Mouse (Mus musculus) stomach, postnatal 0 days (tissue): ENCODE measurements around the gene Fbxl2. TPM values are rescaled to one million over a fixed set of nuclear protein-coding genes. Genes with fewer than 3 reads are reported as not detected.

Experiments used
- ATAC-seq: fragments of 200-750 bp; cut with Nextera tagmentation; 2 replicates; pipeline ENCODE4 v1.8.0; 2017; ENCODE audit not compliant: low FRiP score, low TSS enrichment
- DNase-seq: peaks from one replicate; pipeline ENCODE4 v3.0.0-alpha.2; 2016; ENCODE audit warnings: low spot score
- H3K27ac ChIP-seq: fragments of 300-500 bp; sonication (generic); replicated peaks from 2 replicates; pipeline ENCODE4 v1.5.1; 2014; ENCODE audit warnings: mild to moderate bottlenecking, control low read depth
- H3K27me3 ChIP-seq: fragments of 300-500 bp; sonication (generic); 2 replicates; pipeline ENCODE4 v1.6.1; 2014; ENCODE audit warnings: low read length; ENCODE audit not compliant: control insufficient read depth, insufficient read depth
- H3K36me3 ChIP-seq: fragments of 300-500 bp; sonication (generic); 2 replicates; pipeline ENCODE4 v1.6.1; 2014; ENCODE audit warnings: low read length, mixed read lengths; ENCODE audit not compliant: control insufficient read depth, insufficient read depth
- H3K4me1 ChIP-seq: fragments of 300-500 bp; sonication (generic); replicated peaks from 2 replicates; pipeline ENCODE4 v1.6.1; 2014; ENCODE audit warnings: antibody characterized with exemption; ENCODE audit not compliant: control insufficient read depth, insufficient read depth
- H3K4me2 ChIP-seq: fragments of 300-500 bp; sonication (generic); replicated peaks from 2 replicates; pipeline ENCODE4 v1.6.1; 2014; ENCODE audit warnings: low read depth, mild to moderate bottlenecking, control low read depth, moderate library complexity
- H3K4me3 ChIP-seq: fragments of 300-500 bp; sonication (generic); 2 replicates; pipeline ENCODE4 v1.5.1; 2014; ENCODE audit warnings: low read depth, low read length, control low read depth
- H3K9ac ChIP-seq: fragments of 300-500 bp; sonication (generic); 2 replicates; pipeline ENCODE4 v1.6.1; 2014; ENCODE audit warnings: mild to moderate bottlenecking, low read length, control low read depth, mixed read lengths
- H3K9me3 ChIP-seq: fragments of 300-500 bp; sonication (generic); 2 replicates; pipeline ENCODE4 v1.6.1; 2016; ENCODE audit warnings: low read length; ENCODE audit not compliant: control insufficient read depth
- CTCF ChIP-seq: IDR thresholded peaks from 2 replicates; pipeline ENCODE4 v1.5.1; 2016; ENCODE audit warnings: antibody characterized with exemption, low read depth, mild to moderate bottlenecking, moderate library complexity
- EP300 ChIP-seq: optimal IDR thresholded peaks from 2 replicates; pipeline ENCODE3; 2016; ENCODE audit warnings: antibody characterized with exemption
- WGBS: fragments of 180-500 bp; shearing (Covaris S2); extraction: QIAGEN DNeasy Blood & Tissue Kit; methylation state at CpG from one replicate; pipeline ENCODE4 v1.1.7; 2014; 5-methylcytosine and 5-hydroxymethylcytosine counted together
- polyA plus RNA-seq: library from polyadenylated mRNA; unstranded; fragments of >200 nt; fragmentation: Nextera tagmentation; extraction: Ambion mirVana; gene quantifications from 2 replicates; pipeline ENCODE4 v1.2.1, GENCODE M21; 2015

Fbxl2 gene
- polyA plus RNA-seq, 1 experiment from 2014 or later: 0.90 TPM

- no peak overlapping the region for H3K4me2 ChIP-seq
- DNase-seq (no peak), ATAC-seq (no peak)
- no peaks in the 10 kb centered on the region for H3K4me1 ChIP-seq
- H3K4me3 ChIP-seq: no peak overlapping the region
- no peaks in the 10 kb centered on the region for H3K27me3 ChIP-seq
- no peak overlapping the region for H3K27ac ChIP-seq
- 85% methylated on average over 3 of the region's 3 CpGs for WGBS
- TF ChIP-seq CTCF (0 out of 2 replicates have a peak, but pooled peaks have one; percentile 1), EP300 (no peak)
- H3K36me3 ChIP-seq: peaks cover 7% of the 10 kb centered on the region; the same call in 1 of the 2 replicates
- no peak overlapping the region for H3K9ac ChIP-seq
- H3K9me3 ChIP-seq: no peaks in the 10 kb centered on the region
These were observed 104.7 kb downstream of the Fbxl2 start for GRCm38 (mm10) chr9:113941103-113941805.

- no peak for ATAC-seq
- TF ChIP-seq CTCF (no peak), EP300 (no peak)
These were observed 106.7 kb downstream of the Fbxl2 start for GRCm38 (mm10) chr9:113939063-113939850.

DNA sequence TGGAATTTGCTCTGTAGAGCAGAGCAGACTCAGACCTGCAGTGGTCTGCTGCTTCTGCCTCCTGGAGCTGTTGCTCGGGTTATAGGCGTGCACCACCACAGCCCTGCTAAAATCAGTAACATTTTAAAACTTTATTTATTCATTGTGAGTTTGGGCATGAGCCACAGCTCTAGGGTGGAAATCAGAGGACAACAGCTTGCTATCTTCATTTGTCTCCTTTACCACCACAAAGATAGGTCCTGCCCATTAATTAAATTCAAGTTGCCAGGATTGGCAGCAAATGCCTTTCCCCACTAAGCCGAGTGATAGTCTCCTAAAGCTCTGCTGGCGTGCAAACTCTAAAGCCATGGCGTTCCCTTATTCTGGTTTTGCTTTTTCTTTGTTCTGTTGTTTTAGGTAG, 110.4 kb downstream of the Fbxl2 start:
- Histone ChIP-seq H3K9ac (no peak overlapping the region), H3K27ac (0 out of 2 replicates have a peak overlapping the region, but pooled peaks have one; percentile 0), H3K27me3 (no peaks in the 10 kb centered on the region), H3K9me3 (no peaks in the 10 kb centered on the region), H3K4me1 (no peaks in the 10 kb centered on the region), H3K4me2 (no peak overlapping the region), H3K4me3 (no peak overlapping the region), H3K36me3 (no peaks in the 10 kb centered on the region)
- TF ChIP-seq EP300 (no peak), CTCF (no peak)
- ATAC-seq: no peak
- 47% methylated on average over 5 of the region's 5 CpGs for WGBS
- DNase-seq: no peak

More at GRCm38 (mm10) chr9:113939063-113939850, 106.7 kb downstream of the Fbxl2 start:
- Histone ChIP-seq H3K27me3 (no peaks in the 10 kb centered on the region), H3K9ac (no peak overlapping the region), H3K4me3 (no peak overlapping the region), H3K27ac (no peak overlapping the region), H3K4me2 (no peak overlapping the region), H3K36me3 (no peaks in the 10 kb centered on the region), H3K9me3 (no peaks in the 10 kb centered on the region), H3K4me1 (no peaks in the 10 kb centered on the region)
- WGBS: 80% methylated on average over 9 of the region's 9 CpGs
- no peak for DNase-seq

- peak overlapping the region; percentile 94 for H3K27ac ChIP-seq
- H3K27me3 ChIP-seq: no peaks in the 10 kb centered on the region
- H3K9me3 ChIP-seq: no peaks in the 10 kb centered on the region
- H3K4me1 ChIP-seq: no peaks in the 10 kb centered on the region
- H3K4me2 ChIP-seq: peak overlapping the region; percentile 94
- no peaks in the 10 kb centered on the region for H3K36me3 ChIP-seq
- TF ChIP-seq CTCF (no peak), EP300 (no peak)
- WGBS: 10% methylated on average over 11 of the region's 11 CpGs
- peak overlapping the region; percentile 95 for H3K4me3 ChIP-seq
- peak overlapping the region; percentile 95 for H3K9ac ChIP-seq
- DNase-seq (peak; percentile 19), ATAC-seq (no peak)
These were observed 113.5 kb downstream of the Fbxl2 start for GRCm38 (mm10) chr9:113932501-113932900.

GRCm38 (mm10) chr9:113932100-113932470, 113.9 kb downstream of the Fbxl2 start:
- no peak for ATAC-seq
- under 1% methylated on average over 8 of the region's 8 CpGs for WGBS
- H3K27ac ChIP-seq: peak overlapping the region; percentile 94
- peak overlapping the region; percentile 95 for H3K4me3 ChIP-seq
- no peaks in the 10 kb centered on the region for H3K4me1 ChIP-seq
- H3K9me3 ChIP-seq: no peaks in the 10 kb centered on the region
- TF ChIP-seq EP300: no peak
- no peak for TF ChIP-seq CTCF
- peak overlapping the region; percentile 94 for H3K4me2 ChIP-seq
- DNase-seq: peak; percentile 34
- no peaks in the 10 kb centered on the region for H3K27me3 ChIP-seq
- H3K36me3 ChIP-seq: no peaks in the 10 kb centered on the region
- H3K9ac ChIP-seq: peak overlapping the region; percentile 95
